Mouse (Mus musculus) MEL (cell line): ENCODE results near the gene Lix1l.

ENCODE experiments used
- CTCF ChIP-seq, 3 experiments: IDR thresholded peaks in 2 of 3; conservative IDR thresholded peaks in 1 of 3; 2 replicates each; pipeline ENCODE4 v1.5.1; 2011 to 2012; ENCODE audit warnings: low read length in 3 of 3, low read depth in 2 of 3, mild to moderate bottlenecking in 2 of 3, improper control_type of control experiment in 1 of 3, inconsistent platforms in 1 of 3, mixed read lengths in 1 of 3, moderate library complexity in 1 of 3; ENCODE audit not compliant: control insufficient read depth in 1 of 3, insufficient read depth in 1 of 3, poor library complexity in 1 of 3, severe bottlenecking in 1 of 3
- ELF1 ChIP-seq: IDR thresholded peaks from 2 replicates; pipeline ENCODE4 v1.6.1; 2014; ENCODE audit warnings: low read depth, mild to moderate bottlenecking, inconsistent platforms, low read length, improper control_type of control experiment, moderate library complexity
- GABPA ChIP-seq: IDR thresholded peaks from 2 replicates; pipeline ENCODE4 v1.6.1; 2012; ENCODE audit warnings: low read depth, mild to moderate bottlenecking, inconsistent platforms, low read length, improper control_type of control experiment, moderate library complexity
- HCFC1 ChIP-seq: IDR thresholded peaks from 2 replicates; pipeline ENCODE4 v1.6.1; 2012; ENCODE audit warnings: low read depth, mild to moderate bottlenecking, inconsistent platforms, low read length, improper control_type of control experiment, moderate library complexity
- MEF2A ChIP-seq: IDR thresholded peaks from 2 replicates; pipeline ENCODE4 v1.6.1; 2014; ENCODE audit warnings: low read depth, mild to moderate bottlenecking, inconsistent platforms, low read length, improper control_type of control experiment; ENCODE audit not compliant: poor library complexity, insufficient replicate concordance, severe bottlenecking; ENCODE audit errors: extremely low read depth
- MXI1 ChIP-seq: IDR thresholded peaks from 2 replicates; pipeline ENCODE4 v1.6.1; 2011; ENCODE audit warnings: mild to moderate bottlenecking, low read depth, low read length, improper control_type of control experiment
- POLR2A ChIP-seq, 2 experiments: IDR thresholded peaks; 2 replicates each; pipeline ENCODE4 v1.6.1; 2011 to 2012; ENCODE audit warnings: low read length in 2 of 2, mild to moderate bottlenecking in 2 of 2, control low read depth in 1 of 2, improper control_type of control experiment in 1 of 2, low read depth in 1 of 2, moderate library complexity in 1 of 2; ENCODE audit not compliant: control insufficient read depth in 1 of 2, insufficient read depth in 1 of 2, poor library complexity in 1 of 2
- POLR2AphosphoS2 ChIP-seq: IDR thresholded peaks from 2 replicates; pipeline ENCODE4 v1.6.1; 2011; ENCODE audit warnings: low read length, improper control_type of control experiment
- TCF12 ChIP-seq: IDR thresholded peaks from 2 replicates; pipeline ENCODE4 v1.6.1; 2014; ENCODE audit warnings: low read depth, mild to moderate bottlenecking, inconsistent platforms, low read length, improper control_type of control experiment, moderate library complexity
- USF1 ChIP-seq: IDR thresholded peaks from 2 replicates; pipeline ENCODE4 v1.6.1; 2014; ENCODE audit warnings: low read depth, mild to moderate bottlenecking, inconsistent platforms, low read length, improper control_type of control experiment, moderate library complexity
- ZC3H11A ChIP-seq: IDR thresholded peaks from 2 replicates; pipeline ENCODE4 v1.6.1; 2012; ENCODE audit warnings: low read depth, mild to moderate bottlenecking, inconsistent platforms, low read length, improper control_type of control experiment

DNA sequence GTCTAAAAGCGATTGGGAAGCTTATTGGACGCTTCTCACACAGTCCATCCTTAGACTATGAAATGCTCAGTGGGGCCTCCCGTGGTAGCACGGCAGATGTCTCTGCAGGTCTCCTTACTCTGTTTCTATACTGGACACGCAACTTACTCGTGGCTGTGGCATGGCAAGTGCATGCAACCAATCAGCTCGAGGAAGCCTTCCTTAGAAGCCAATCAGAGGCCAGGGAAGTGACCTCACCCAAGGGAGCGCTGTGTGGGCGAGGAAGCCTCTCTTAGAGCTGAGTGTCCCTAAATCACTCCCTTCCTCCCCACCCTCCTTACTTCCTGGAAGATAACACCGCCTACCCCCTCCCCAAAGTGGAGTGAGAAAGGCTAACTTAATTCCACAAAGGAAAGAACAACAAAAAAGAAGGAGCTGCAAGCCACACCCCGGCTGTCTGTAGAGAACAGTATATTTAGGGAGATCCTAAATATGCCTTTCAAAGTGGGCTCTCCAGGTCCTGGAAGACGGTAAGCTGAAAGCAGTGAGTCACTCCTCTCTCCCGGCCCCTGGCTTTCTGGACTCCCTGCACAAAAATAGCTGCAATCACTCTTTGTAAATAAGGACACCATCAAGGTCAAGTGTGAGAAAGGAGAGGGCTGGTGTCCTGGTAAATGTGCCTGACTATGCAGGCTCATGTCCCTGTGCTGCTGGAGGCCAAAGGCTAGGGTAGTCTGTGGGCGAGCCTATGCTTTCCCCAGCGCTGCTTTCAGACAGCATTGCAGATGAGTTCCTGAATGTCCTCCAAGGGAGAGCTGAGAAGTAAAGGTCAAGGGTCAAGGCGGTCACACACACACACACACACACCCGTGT lies 24.0 kb upstream of the Lix1l start, which contains the start of gene Gm16253:
- TF ChIP-seq POLR2A (IDR thresholded peaks at IDR 0.05; ENCODE audit: control insufficient read depth in 1 of 2, insufficient read depth in 1 of 2, low read depth in 1 of 2, low read length in 2 of 2, poor library complexity in 1 of 2) (peak in 1 of 2 experiments; percentile 88; a peak in 2 of 4 replicates), CTCF (IDR thresholded peaks at IDR 0.05 in 2 of 3, conservative IDR thresholded peaks at IDR 0.05 in 1 of 3; ENCODE audit: control insufficient read depth in 1 of 3, insufficient read depth in 1 of 3, low read depth in 2 of 3, low read length in 3 of 3, poor library complexity in 1 of 3, severe bottlenecking in 1 of 3) (peak in 2 of 3 experiments; percentile 2 to 27; a peak in 1 of 6 replicates), HCFC1 (peak; percentile 65), ELF1 (peak; percentile 84), POLR2AphosphoS2 (peak; percentile 90; the same call in 1 of the 2 replicates), TCF12 (no peak; the same call in 1 of the 2 replicates), MEF2A (peak; percentile 5; the same call in 1 of the 2 replicates), USF1 (no peak), MXI1 (peak; percentile 99), ZC3H11A (peak; percentile 16; the same call in 1 of the 2 replicates), GABPA (no peak)
